Mouse (Mus musculus): ENCODE data around the gene Vwa1. TPM values are rescaled to one million over a fixed set of nuclear protein-coding genes. Genes with fewer than 3 reads are reported as not detected.
A peak's percentile ranks its signal among the peaks of the same experiment; 100 is the strongest.

Vwa1 gene
- polyA plus RNA-seq, 1 experiment from 2014 or later: 12.7 TPM

DNA sequence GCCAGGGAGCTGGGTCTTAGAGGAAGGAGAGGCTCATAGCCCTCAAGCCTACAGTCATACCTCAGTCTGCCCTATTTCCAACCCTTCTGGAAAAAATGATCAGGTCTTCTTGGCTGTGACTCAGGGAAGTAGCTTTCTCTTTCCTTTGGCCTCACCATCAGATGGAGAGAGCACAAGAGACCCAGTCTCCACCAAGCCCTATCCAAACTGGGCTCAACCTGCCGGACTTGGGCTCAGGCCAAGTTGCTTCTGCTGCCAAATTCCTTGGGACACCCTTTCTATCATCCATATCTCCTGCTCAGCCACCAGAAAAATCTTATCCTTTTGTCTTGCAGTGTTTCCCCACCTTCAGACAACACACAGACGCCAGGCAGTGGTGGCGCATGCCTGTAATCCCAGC lies 1.4 kb upstream of the Vwa1 start:
- no peak overlapping the region for H3K4me3 ChIP-seq (ENCODE audit: low read depth, low read length)
- peak overlapping the region; percentile 19; the same call in 1 of the 2 replicates for H3K27ac ChIP-seq (replicated peaks; ENCODE audit: low read depth, low read length)
- WGBS: 68% methylated on average over 3 of the region's 3 CpGs
- peaks cover 17% of the 10 kb centered on the region for H3K4me1 ChIP-seq (ENCODE audit: control insufficient read depth, insufficient read depth, low read length)
- H3K36me3 ChIP-seq (ENCODE audit: control insufficient read depth, insufficient read depth, low read length): no peaks in the 10 kb centered on the region
- ATAC-seq (ENCODE audit: low read depth): no peak
- no peaks in the 10 kb centered on the region for H3K9me3 ChIP-seq (ENCODE audit: control insufficient read depth, low read length)
- 0 out of 2 replicates have a peak overlapping the region, but pooled peaks have one; percentile 85 for H3K4me2 ChIP-seq (ENCODE audit: low read depth, low read length)
- no peaks in the 10 kb centered on the region for H3K27me3 ChIP-seq (replicated peaks; ENCODE audit: control insufficient read depth, insufficient read depth, low read length)
- no peak for DNase-seq (ENCODE audit: low spot score)
- no peak overlapping the region for H3K9ac ChIP-seq (ENCODE audit: low read depth, low read length)

DNA sequence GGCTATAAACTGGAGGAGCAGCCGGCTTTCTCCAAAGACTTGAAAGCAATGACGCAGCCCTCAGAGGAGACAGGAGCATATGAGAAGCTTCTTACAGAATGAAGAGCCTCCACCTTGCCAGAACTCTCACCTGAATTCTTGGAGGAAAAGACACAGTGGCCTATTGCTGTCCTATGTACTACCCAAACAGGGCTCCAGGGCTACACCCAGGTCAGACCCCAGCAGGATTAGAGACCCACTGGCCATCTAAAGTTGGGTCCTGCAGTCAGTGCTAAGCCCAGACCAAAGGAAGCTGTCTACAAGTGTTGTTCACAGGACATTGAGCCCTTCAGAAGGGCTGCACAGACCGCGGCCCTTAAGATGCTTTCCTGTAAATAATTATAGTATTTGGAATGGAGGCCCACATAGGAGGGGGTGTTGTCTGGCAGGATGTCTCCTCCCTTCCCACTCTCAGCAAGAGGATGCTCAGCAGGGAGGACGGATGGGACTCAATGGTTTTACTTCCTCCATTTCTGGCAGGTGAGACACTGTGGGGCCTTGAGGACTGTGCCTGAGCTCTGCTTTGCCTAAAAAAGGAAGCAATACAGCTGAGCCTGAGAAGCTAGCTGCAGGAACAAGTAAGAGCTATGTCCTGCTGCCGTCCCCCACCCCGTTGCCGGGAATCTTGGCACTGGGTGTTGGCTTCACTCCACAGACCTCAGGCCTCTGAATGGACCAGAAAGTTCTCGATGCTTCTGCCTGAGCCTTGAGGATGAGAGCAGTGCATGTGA lies 658 bp upstream of the Vwa1 start:
- peak overlapping the region; percentile 28; the same call in 1 of the 2 replicates for H3K9ac ChIP-seq (ENCODE audit: low read depth, low read length)
- 46% methylated on average over 9 of the region's 9 CpGs for WGBS
- no peaks in the 10 kb centered on the region for H3K9me3 ChIP-seq (ENCODE audit: control insufficient read depth, low read length)
- peak overlapping the region; percentile 85 for H3K4me2 ChIP-seq (ENCODE audit: low read depth, low read length)
- peak; percentile 40 for DNase-seq (ENCODE audit: low spot score)
- peaks cover 21% of the 10 kb centered on the region for H3K4me1 ChIP-seq (ENCODE audit: control insufficient read depth, insufficient read depth, low read length)
- no peaks in the 10 kb centered on the region for H3K36me3 ChIP-seq (ENCODE audit: control insufficient read depth, insufficient read depth, low read length)
- peak overlapping the region; percentile 44 for H3K4me3 ChIP-seq (ENCODE audit: low read depth, low read length)
- H3K27me3 ChIP-seq (replicated peaks; ENCODE audit: control insufficient read depth, insufficient read depth, low read length): no peaks in the 10 kb centered on the region
- no peak for ATAC-seq (ENCODE audit: low read depth)
- peak overlapping the region; percentile 19; the same call in 1 of the 2 replicates for H3K27ac ChIP-seq (replicated peaks; ENCODE audit: low read depth, low read length)

DNA sequence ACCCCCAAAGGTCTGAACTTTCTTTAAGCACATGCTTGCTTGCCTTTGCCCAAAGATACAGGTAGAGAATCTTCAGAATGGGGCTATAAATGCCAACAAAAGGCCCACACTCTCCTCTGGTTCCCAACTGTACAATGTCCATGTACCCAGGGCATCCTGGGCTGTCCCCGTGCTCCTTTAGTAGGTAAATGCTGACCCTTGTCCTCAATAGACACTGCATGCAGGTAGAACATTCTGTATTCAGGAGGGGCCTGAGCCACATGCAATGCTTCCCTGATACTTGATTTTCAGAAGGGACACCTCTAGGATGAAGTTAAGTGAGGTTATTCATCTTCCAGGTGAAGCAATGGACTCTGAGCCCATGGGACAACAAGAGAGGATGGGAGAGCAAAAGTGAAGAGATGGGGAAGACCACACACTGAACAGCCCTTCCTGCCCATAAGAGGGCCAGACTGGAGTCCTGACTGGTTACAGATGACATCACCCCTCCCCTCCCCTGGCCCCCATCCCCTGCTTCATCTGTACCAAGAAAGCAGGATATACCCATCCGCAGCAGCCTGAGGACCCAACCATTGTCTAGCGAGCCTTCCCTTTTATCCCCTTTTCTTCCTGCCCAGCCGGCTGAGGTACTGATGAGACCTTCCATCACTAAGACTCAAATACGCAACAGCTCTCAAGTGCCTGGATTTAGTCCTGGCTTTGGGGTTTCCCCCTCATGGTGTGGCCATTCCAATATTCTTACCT lies 991 bp downstream of the Vwa1 start:
- no peak for ATAC-seq (ENCODE audit: low read depth)
- 42% methylated on average over 4 of the region's 5 CpGs for WGBS
- Histone ChIP-seq H3K36me3 (ENCODE audit: control insufficient read depth, insufficient read depth, low read length) (no peaks in the 10 kb centered on the region), H3K4me3 (ENCODE audit: low read depth, low read length) (peak overlapping the region; percentile 44), H3K27ac (replicated peaks; ENCODE audit: low read depth, low read length) (no peak overlapping the region), H3K4me1 (ENCODE audit: control insufficient read depth, insufficient read depth, low read length) (peaks cover 21% of the 10 kb centered on the region), H3K9me3 (ENCODE audit: control insufficient read depth, low read length) (no peaks in the 10 kb centered on the region), H3K27me3 (replicated peaks; ENCODE audit: control insufficient read depth, insufficient read depth, low read length) (no peaks in the 10 kb centered on the region), H3K4me2 (ENCODE audit: low read depth, low read length) (peak overlapping the region; percentile 85), H3K9ac (ENCODE audit: low read depth, low read length) (peak overlapping the region; percentile 58)
- DNase-seq (ENCODE audit: low spot score): no peak

DNA sequence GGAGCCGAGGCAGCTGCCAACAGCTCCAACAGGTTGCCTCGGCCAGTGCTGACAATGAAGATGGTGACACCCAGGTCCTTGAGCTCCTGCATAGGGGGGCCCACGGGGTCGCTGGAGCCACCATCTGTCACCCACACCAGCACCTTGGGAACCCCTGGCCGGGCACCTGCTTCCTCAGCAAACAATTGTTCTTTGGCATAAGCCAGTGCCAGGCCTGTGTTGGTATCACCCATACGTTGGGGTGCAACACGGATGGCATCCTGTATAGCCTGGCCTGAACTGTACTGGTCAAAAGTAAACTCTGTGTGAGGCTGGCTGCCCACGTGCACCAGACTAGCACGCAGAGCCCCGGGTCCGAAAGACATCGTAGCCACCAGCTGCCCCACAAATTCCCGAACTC lies 1.7 kb downstream of the Vwa1 start:
- WGBS: 85% methylated on average over 13 of the region's 13 CpGs
- no peak for DNase-seq (ENCODE audit: low spot score)
- ATAC-seq (ENCODE audit: low read depth): no peak
- H3K9me3 ChIP-seq (ENCODE audit: control insufficient read depth, low read length): no peaks in the 10 kb centered on the region
- no peak overlapping the region for H3K9ac ChIP-seq (ENCODE audit: low read depth, low read length)
- H3K27me3 ChIP-seq (replicated peaks; ENCODE audit: control insufficient read depth, insufficient read depth, low read length): no peaks in the 10 kb centered on the region
- no peaks in the 10 kb centered on the region for H3K36me3 ChIP-seq (ENCODE audit: control insufficient read depth, insufficient read depth, low read length)
- H3K27ac ChIP-seq (replicated peaks; ENCODE audit: low read depth, low read length): no peak overlapping the region
- H3K4me2 ChIP-seq (ENCODE audit: low read depth, low read length): no peak overlapping the region
- H3K4me1 ChIP-seq (ENCODE audit: control insufficient read depth, insufficient read depth, low read length): peaks cover 21% of the 10 kb centered on the region
- H3K4me3 ChIP-seq (ENCODE audit: low read depth, low read length): no peak overlapping the region

DNA sequence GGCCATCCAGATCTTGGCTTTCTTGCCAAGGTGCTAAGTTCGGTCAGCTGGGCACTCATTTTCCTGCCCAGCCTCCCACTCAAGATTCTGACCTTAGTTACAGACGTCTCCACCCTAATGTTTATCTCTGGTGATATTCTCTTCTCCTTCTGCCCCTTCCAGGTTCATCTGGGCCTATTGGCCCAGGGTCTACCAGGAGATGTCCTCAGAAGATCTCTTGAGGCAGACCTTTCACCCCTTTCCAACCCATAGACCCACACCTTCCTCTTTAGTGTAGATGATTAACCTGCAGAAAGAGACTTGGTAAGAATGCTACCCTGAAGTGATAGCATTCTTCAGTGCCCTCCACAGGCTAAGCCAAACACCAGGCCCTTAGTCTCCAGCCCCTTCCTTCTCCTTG lies 2.8 kb downstream of the Vwa1 start:
- peaks cover 21% of the 10 kb centered on the region for H3K4me1 ChIP-seq (ENCODE audit: control insufficient read depth, insufficient read depth, low read length)
- no peaks in the 10 kb centered on the region for H3K36me3 ChIP-seq (ENCODE audit: control insufficient read depth, insufficient read depth, low read length)
- no peak overlapping the region for H3K27ac ChIP-seq (replicated peaks; ENCODE audit: low read depth, low read length)
- WGBS: 89% methylated on average over 2 of the region's 2 CpGs
- H3K9me3 ChIP-seq (ENCODE audit: control insufficient read depth, low read length): no peaks in the 10 kb centered on the region
- no peak for DNase-seq (ENCODE audit: low spot score)
- H3K4me3 ChIP-seq (ENCODE audit: low read depth, low read length): no peak overlapping the region
- H3K27me3 ChIP-seq (replicated peaks; ENCODE audit: control insufficient read depth, insufficient read depth, low read length): no peaks in the 10 kb centered on the region
- no peak for ATAC-seq (ENCODE audit: low read depth)
- no peak overlapping the region for H3K4me2 ChIP-seq (ENCODE audit: low read depth, low read length)
- H3K9ac ChIP-seq (ENCODE audit: low read depth, low read length): no peak overlapping the region

DNA sequence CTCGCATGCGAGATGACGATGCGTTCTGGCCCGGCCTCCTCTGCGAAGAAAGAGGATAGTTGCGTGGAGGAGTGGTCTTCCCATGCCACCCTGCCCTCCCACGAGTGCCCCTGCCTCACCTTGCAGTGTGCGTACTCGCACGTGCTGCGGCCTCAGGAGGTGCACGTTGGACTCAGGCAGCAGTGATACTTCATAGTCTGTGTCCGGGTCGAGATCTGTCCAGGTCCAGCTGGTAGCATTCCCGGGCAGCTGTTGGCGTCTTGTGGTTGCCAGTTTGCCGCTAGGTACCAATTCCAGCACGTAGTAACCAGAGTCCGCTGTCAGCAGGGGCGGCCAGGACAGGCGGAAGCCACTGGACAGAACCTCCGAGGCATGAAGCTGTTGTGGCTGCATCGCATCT lies 3.9 kb downstream of the Vwa1 start:
- H3K4me3 ChIP-seq (ENCODE audit: low read depth, low read length): peak overlapping the region; percentile 55
- H3K9ac ChIP-seq (ENCODE audit: low read depth, low read length): peak overlapping the region; percentile 80
- ATAC-seq (ENCODE audit: low read depth) (no peak), DNase-seq (ENCODE audit: low spot score) (no peak)
- peak overlapping the region; percentile 87 for H3K4me2 ChIP-seq (ENCODE audit: low read depth, low read length)
- WGBS: 36% methylated on average over 24 of the region's 24 CpGs
- no peaks in the 10 kb centered on the region for H3K9me3 ChIP-seq (ENCODE audit: control insufficient read depth, low read length)
- no peak overlapping the region for H3K27ac ChIP-seq (replicated peaks; ENCODE audit: low read depth, low read length)
- H3K36me3 ChIP-seq (ENCODE audit: control insufficient read depth, insufficient read depth, low read length): no peaks in the 10 kb centered on the region
- no peaks in the 10 kb centered on the region for H3K27me3 ChIP-seq (replicated peaks; ENCODE audit: control insufficient read depth, insufficient read depth, low read length)
- H3K4me1 ChIP-seq (ENCODE audit: control insufficient read depth, insufficient read depth, low read length): peaks cover 18% of the 10 kb centered on the region

DNA sequence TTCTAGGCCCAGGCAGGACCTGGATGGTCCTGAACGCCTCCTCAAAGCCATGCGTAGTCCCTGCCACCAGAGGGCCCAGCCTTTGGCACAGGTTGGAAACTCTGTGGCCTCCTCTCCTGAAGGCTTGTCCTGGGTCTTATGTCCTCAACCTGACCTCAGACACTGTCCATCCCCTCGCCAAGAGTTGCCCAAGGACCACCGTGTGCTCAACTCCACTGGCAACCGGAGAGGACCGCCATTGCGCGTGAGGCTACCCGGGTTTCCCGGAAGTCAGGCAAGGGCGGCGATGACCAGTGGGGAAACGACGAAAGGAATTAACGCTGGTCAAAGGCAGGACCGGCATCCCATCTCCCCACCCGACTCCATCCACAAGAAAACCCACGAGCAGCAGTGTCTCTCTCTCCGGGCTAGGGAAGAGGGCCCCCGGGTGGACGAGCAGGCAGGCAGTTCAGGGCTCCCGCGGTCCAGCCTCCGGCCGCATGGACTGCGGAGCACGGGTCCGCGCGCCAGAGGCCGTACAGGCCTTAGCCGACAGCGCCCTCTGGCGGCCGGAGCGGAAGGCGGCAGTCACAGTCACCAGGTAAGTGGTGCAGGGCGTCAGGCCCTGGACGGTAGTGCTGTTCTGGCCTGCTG lies 4.5 kb downstream of the Vwa1 start:
- peaks cover 12% of the 10 kb centered on the region for H3K4me1 ChIP-seq (ENCODE audit: control insufficient read depth, insufficient read depth, low read length)
- H3K4me3 ChIP-seq (ENCODE audit: low read depth, low read length): peak overlapping the region; percentile 55
- H3K27me3 ChIP-seq (replicated peaks; ENCODE audit: control insufficient read depth, insufficient read depth, low read length): no peaks in the 10 kb centered on the region
- H3K4me2 ChIP-seq (ENCODE audit: low read depth, low read length): peak overlapping the region; percentile 87
- 1% methylated on average over 26 of the region's 39 CpGs for WGBS
- peak overlapping the region; percentile 80 for H3K9ac ChIP-seq (ENCODE audit: low read depth, low read length)
- H3K9me3 ChIP-seq (ENCODE audit: control insufficient read depth, low read length): no peaks in the 10 kb centered on the region
- H3K27ac ChIP-seq (replicated peaks; ENCODE audit: low read depth, low read length): peak overlapping the region; percentile 71
- ATAC-seq (ENCODE audit: low read depth): peak; percentile 90
- DNase-seq (ENCODE audit: low spot score): peak; percentile 88
- no peaks in the 10 kb centered on the region for H3K36me3 ChIP-seq (ENCODE audit: control insufficient read depth, insufficient read depth, low read length)

DNA sequence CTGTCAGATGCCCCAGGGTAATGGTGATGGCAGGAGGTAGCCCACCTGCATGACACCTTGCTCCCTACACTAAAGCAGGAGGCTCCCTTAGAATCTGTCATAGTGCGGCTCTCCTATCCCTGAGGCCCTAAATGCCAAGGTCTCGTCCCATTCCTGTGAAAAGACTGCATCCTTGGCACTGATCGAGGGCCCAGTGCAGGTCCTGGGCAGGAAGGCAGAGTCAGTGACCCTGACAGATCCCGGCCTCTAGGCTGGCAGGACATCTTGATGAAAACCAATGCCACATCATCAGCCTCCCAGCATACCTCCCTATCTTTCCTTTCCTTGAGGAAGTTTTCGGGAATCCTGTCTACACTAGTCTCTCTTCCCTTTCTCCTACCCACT lies 5.0 kb downstream of the Vwa1 start:
- H3K4me1 ChIP-seq (ENCODE audit: control insufficient read depth, insufficient read depth, low read length): peaks cover 9% of the 10 kb centered on the region
- WGBS: 44% methylated on average over 5 of the region's 5 CpGs
- peak overlapping the region; percentile 55 for H3K4me3 ChIP-seq (ENCODE audit: low read depth, low read length)
- H3K27me3 ChIP-seq (replicated peaks; ENCODE audit: control insufficient read depth, insufficient read depth, low read length): no peaks in the 10 kb centered on the region
- no peak for DNase-seq (ENCODE audit: low spot score)
- ATAC-seq (ENCODE audit: low read depth): no peak
- peak overlapping the region; percentile 87 for H3K4me2 ChIP-seq (ENCODE audit: low read depth, low read length)
- no peaks in the 10 kb centered on the region for H3K9me3 ChIP-seq (ENCODE audit: control insufficient read depth, low read length)
- no peaks in the 10 kb centered on the region for H3K36me3 ChIP-seq (ENCODE audit: control insufficient read depth, insufficient read depth, low read length)
- peak overlapping the region; percentile 80 for H3K9ac ChIP-seq (ENCODE audit: low read depth, low read length)
- no peak overlapping the region for H3K27ac ChIP-seq (replicated peaks; ENCODE audit: low read depth, low read length)

Measured in embryonic facial prominence, embryonic 14.5 days (tissue).